In the genomic region with DNA sequence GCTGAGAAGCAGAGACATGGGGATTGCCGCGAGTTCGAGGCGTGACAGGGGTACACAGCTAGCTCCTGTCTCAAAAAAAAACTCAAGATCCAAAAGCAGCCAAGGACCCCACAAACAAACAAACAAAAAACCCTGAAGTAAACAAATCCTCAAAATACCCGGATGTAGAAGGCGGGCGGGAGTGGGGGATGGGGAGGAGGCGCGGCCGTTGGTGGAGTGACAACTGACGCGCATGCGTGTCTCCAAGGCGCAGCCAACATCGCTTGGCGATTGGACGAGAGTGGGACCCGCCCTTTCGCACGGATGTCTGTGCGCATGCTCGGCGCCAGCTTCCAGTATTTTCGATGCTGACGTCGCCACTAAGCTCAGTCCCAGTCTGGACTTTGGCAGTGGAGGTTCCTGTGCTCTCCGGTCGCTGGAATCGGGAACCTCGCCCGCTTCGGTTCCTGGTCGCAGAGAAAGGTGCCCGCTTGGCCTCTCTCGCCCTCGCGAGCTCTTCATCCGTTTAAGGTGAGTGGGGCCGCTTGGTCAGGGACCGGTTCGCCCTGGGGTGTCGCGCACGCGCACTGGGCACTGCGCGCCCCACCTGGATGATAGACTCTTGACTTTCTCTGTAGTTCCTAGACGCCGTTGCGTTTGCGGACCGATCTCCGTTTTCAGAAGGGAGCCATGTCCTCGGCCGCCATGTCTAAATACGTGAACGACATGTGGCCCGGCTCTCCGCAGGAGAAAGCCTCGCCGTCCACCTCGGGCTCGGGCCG, we compare ENCODE assay signal across 8 mouse cellular contexts. TPM values are rescaled to one million over a fixed set of nuclear protein-coding genes. Genes with fewer than 3 reads are reported as not detected.
DNase-seq lines count a peak whose midpoint lies in the region; ATAC-seq and TF ChIP-seq lines count a peak whose summit lies in the region.

A gene (plus strand): TSS at position 335 of the 761 bp plus-strand sequence.

- peaks cover 32 to 45% of the 10 kb centered on the region in 2 experiments for H3K36me3 ChIP-seq in MEL (ENCODE audit: control insufficient read depth in 1 of 2, insufficient read depth in 2 of 2, low read length in 2 of 2)
- H3K36me3 ChIP-seq in lung, embryonic 16.5 days (ENCODE audit: control insufficient read depth, insufficient read depth, low read length), result peaks cover 31% of the 10 kb centered on the region

- WGBS in cerebellum, adult 2 months, result under 1% methylated on average over 64 of the region's 64 CpGs
- WGBS in lung, embryonic 16.5 days, result under 1% methylated on average over 64 of the region's 64 CpGs

- no peaks in the 10 kb centered on the region for H3K27me3 ChIP-seq in MEL (ENCODE audit: control insufficient read depth in 1 of 2, insufficient read depth in 2 of 2, low read length in 2 of 2)
- no peaks in the 10 kb centered on the region for H3K27me3 ChIP-seq in cerebellum, adult 2 months (ENCODE audit: control insufficient read depth, insufficient read depth, low read length)
- no peaks in the 10 kb centered on the region for H3K27me3 ChIP-seq in lung, embryonic 16.5 days (ENCODE audit: control insufficient read depth, insufficient read depth, low read depth, low read length)

- H3K4me2 ChIP-seq in lung, embryonic 16.5 days (ENCODE audit: low read depth, low read length), result peak within 1 kb of the TSS; percentile 68

- peaks cover 18 to 37% of the 10 kb centered on the region in 2 experiments for H3K4me1 ChIP-seq in MEL (ENCODE audit: control insufficient read depth in 1 of 2, insufficient read depth in 2 of 2, low read length in 2 of 2)
- peaks cover 7% of the 10 kb centered on the region; the same call in 1 of the 2 replicates for H3K4me1 ChIP-seq in cerebellum, adult 2 months (ENCODE audit: control insufficient read depth, insufficient read depth, low read length)
- peaks cover 11% of the 10 kb centered on the region for H3K4me1 ChIP-seq in lung, embryonic 16.5 days (replicated peaks; ENCODE audit: control insufficient read depth, insufficient read depth, low read length)

- peak; percentile 99 to 100 for TF ChIP-seq POLR2A in MEL (IDR thresholded peaks at IDR 0.05; ENCODE audit: control insufficient read depth in 1 of 2, insufficient read depth in 1 of 2, low read depth in 1 of 2, low read length in 2 of 2, poor library complexity in 1 of 2)
- TF ChIP-seq POLR2A in cerebellum, adult 2 months (IDR thresholded peaks at IDR 0.05; ENCODE audit: borderline replicate concordance, insufficient read depth, low read length), result peak; percentile 100

- H3K27ac ChIP-seq in MEL (ENCODE audit: control insufficient read depth, low read depth, low read length), result peak within 1 kb of the TSS; percentile 91
- peak within 1 kb of the TSS; percentile 98 for H3K27ac ChIP-seq in cerebellum, adult 2 months (ENCODE audit: insufficient read depth, low read length)
- H3K27ac ChIP-seq in lung, embryonic 16.5 days (ENCODE audit: low read length), result peak within 1 kb of the TSS; percentile 96

- peak within 1 kb of the TSS; percentile 70 to 91 for H3K4me3 ChIP-seq in MEL (ENCODE audit: control insufficient read depth in 1 of 2, insufficient read depth in 1 of 2, low read depth in 2 of 2, low read length in 2 of 2)
- peak within 1 kb of the TSS; percentile 91 for H3K4me3 ChIP-seq in cerebellum, adult 2 months (replicated peaks; ENCODE audit: insufficient read depth, low read depth, low read length)
- H3K4me3 ChIP-seq in lung, embryonic 16.5 days (ENCODE audit: low read length), result peak within 1 kb of the TSS; percentile 96

- H3K79me2 ChIP-seq in MEL (ENCODE audit: control insufficient read depth, insufficient read depth, low read length, poor library complexity), result peaks cover 30% of the 10 kb centered on the region

- no peaks in the 10 kb centered on the region for H3K9me3 ChIP-seq in MEL (replicated peaks; ENCODE audit: insufficient read depth, low read length)
- no peaks in the 10 kb centered on the region for H3K9me3 ChIP-seq in lung, embryonic 16.5 days (ENCODE audit: control insufficient read depth, low read length)

- no peak for TF ChIP-seq RAD21 in MEL (IDR thresholded peaks at IDR 0.05; ENCODE audit: low read depth, low read length)

- peak in 1 of 2 experiments; percentile 58; a peak in 1 of 4 replicates for TF ChIP-seq EP300 in MEL (IDR thresholded peaks at IDR 0.05; ENCODE audit: low read depth in 1 of 2, low read length in 2 of 2)

- peak within 1 kb of the TSS; percentile 95 for H3K9ac ChIP-seq in MEL (ENCODE audit: control insufficient read depth, low read depth, low read length, poor library complexity, severe bottlenecking)
- H3K9ac ChIP-seq in lung, embryonic 16.5 days (ENCODE audit: low read length), result peak within 1 kb of the TSS; percentile 98

- peak; percentile 82 to 83 for ATAC-seq in hematopoietic stem cell, adult 5-6 weeks (replicated peaks in 1 of 2; ENCODE audit: insufficient read depth in 1 of 2, low FRiP score in 2 of 2, low TSS enrichment in 1 of 2, low read depth in 1 of 2, poor library complexity in 2 of 2, severe bottlenecking in 2 of 2)
- peak; percentile 95 for ATAC-seq in lung, embryonic 16.5 days (ENCODE audit: low read depth)

- peak; percentile 99 for DNase-seq in MEL (ENCODE audit: low read depth, low spot score)
- peak; percentile 99 for DNase-seq in cerebellum, adult 2 months
- peak; percentile 99 for DNase-seq in forelimb bud, embryonic 11.5 days (ENCODE audit: low read depth, low spot score)
- DNase-seq in layer of hippocampus, adult 9-10 months (ENCODE audit: low spot score), result peak; percentile 90
- DNase-seq in ovary, postnatal 10 days (ENCODE audit: low spot score), result peak; percentile 96
- DNase-seq in thymus, postnatal 10 days (ENCODE audit: low spot score in 2 of 2), result peak; percentile 97 to 98

- no peak for TF ChIP-seq CTCF in MEL (IDR thresholded peaks at IDR 0.05 in 2 of 3, conservative IDR thresholded peaks at IDR 0.05 in 1 of 3; ENCODE audit: control insufficient read depth in 1 of 3, insufficient read depth in 1 of 3, low read depth in 2 of 3, low read length in 3 of 3, poor library complexity in 1 of 3, severe bottlenecking in 1 of 3)
- TF ChIP-seq CTCF in cerebellum, adult 2 months (IDR thresholded peaks at IDR 0.05; ENCODE audit: borderline replicate concordance, insufficient read depth, low read depth, low read length), result no peak

TF ChIP-seq in MEL, 35 proteins besides CTCF, POLR2A, EP300 and RAD21 (continues in another document):
- TF ChIP-seq TBP (IDR thresholded peaks at IDR 0.05; ENCODE audit: low read depth, low read length) (peak; percentile 98), MAFK (IDR thresholded peaks at IDR 0.05; ENCODE audit: borderline replicate concordance, low read depth, low read length) (no peak), TCF12 (IDR thresholded peaks at IDR 0.05; ENCODE audit: low read depth, low read length) (peak; percentile 82), KAT2A (conservative IDR thresholded peaks at IDR 0.05; ENCODE audit: low read depth, low read length) (no peak; the same call in 1 of the 2 replicates), POLR2AphosphoS5 (IDR thresholded peaks at IDR 0.05; ENCODE audit: borderline replicate concordance, low read depth, low read length) (peak; percentile 97), ZMIZ1 (IDR thresholded peaks at IDR 0.05; ENCODE audit: low read depth, low read length) (peak; percentile 99), USF2 (IDR thresholded peaks at IDR 0.05; ENCODE audit: borderline replicate concordance in 1 of 2, insufficient read depth in 1 of 2, low read depth in 1 of 2, low read length in 2 of 2) (no peak), CHD1 (IDR thresholded peaks at IDR 0.05; ENCODE audit: low read depth, low read length) (no peak), TAL1 (IDR thresholded peaks at IDR 0.05; ENCODE audit: low read length) (no peak), HCFC1 (IDR thresholded peaks at IDR 0.05; ENCODE audit: low read depth, low read length) (peak; percentile 85), ELF1 (IDR thresholded peaks at IDR 0.05; ENCODE audit: low read depth, low read length) (peak; percentile 77), MAX (IDR thresholded peaks at IDR 0.05; ENCODE audit: low read length) (no peak; the same call in 1 of the 2 replicates), RCOR1 (IDR thresholded peaks at IDR 0.05; ENCODE audit: low read depth, low read length) (no peak), UBTF (IDR thresholded peaks at IDR 0.05; ENCODE audit: borderline replicate concordance, insufficient read depth, low read depth, low read length) (no peak), MXI1 (IDR thresholded peaks at IDR 0.05; ENCODE audit: low read depth, low read length) (peak; percentile 55), BHLHE40 (IDR thresholded peaks at IDR 0.05; ENCODE audit: borderline replicate concordance, low read depth, low read length) (0 out of 2 replicates have a peak, but pooled peaks have one; percentile 10), MYC (IDR thresholded peaks at IDR 0.05; ENCODE audit: low read depth, low read length) (peak; percentile 50; the same call in 1 of the 2 replicates), NELFE (IDR thresholded peaks at IDR 0.05; ENCODE audit: low read depth, low read length) (peak; percentile 100), MEF2A (IDR thresholded peaks at IDR 0.05; ENCODE audit: extremely low read depth, insufficient replicate concordance, low read depth, low read length, poor library complexity, severe bottlenecking) (no peak), SMC3 (IDR thresholded peaks at IDR 0.05; ENCODE audit: low read depth, low read length) (no peak), ZNF384 (IDR thresholded peaks at IDR 0.05; ENCODE audit: low read depth, low read length) (no peak), JUND (IDR thresholded peaks at IDR 0.05; ENCODE audit: low read depth, low read length) (no peak), POLR2AphosphoS2 (IDR thresholded peaks at IDR 0.05; ENCODE audit: low read length) (peak; percentile 100), E2F4 (IDR thresholded peaks at IDR 0.05; ENCODE audit: borderline replicate concordance, low read depth, low read length) (no peak), MYB (IDR thresholded peaks at IDR 0.05; ENCODE audit: low read depth, low read length) (peak; percentile 89), CHD2 (IDR thresholded peaks at IDR 0.05; ENCODE audit: low read length) (peak; percentile 60; the same call in 1 of the 2 replicates), USF1 (IDR thresholded peaks at IDR 0.05; ENCODE audit: low read depth, low read length) (no peak), SIN3A (IDR thresholded peaks at IDR 0.05; ENCODE audit: low read length) (peak; percentile 65), ZKSCAN1 (IDR thresholded peaks at IDR 0.05; ENCODE audit: low read depth, low read length) (no peak)

RNA-seq across cellular contexts. Expression of the gene that starts here (rescaled TPM):
- 58.1 and 59.5 TPM in 2 replicates for total RNA-seq in MEL (2012; rRNA removed)
- polyA plus RNA-seq in MEL (2012; ENCODE audit: insufficient read depth in 1 of 2, insufficient read length in 2 of 2, low read depth in 1 of 2, low replicate concordance in 2 of 2, missing spikeins in 1 of 2), result 100 to 1,000 TPM in 1 of 2 experiments, not detected in 1; 110 TPM
- polyA plus RNA-seq in cerebellum, adult 2 months (2012; rRNA removed), result 478 and 508 TPM in 2 replicates
- total RNA-seq in hematopoietic stem cell, adult 5-6 weeks (2017), result 121 and 246 TPM in 2 replicates
- polyA plus RNA-seq in lung, embryonic 16.5 days (2015; fragmentation: Nextera tagmentation; extraction: Ambion mirVana), result 454 and 489 TPM in 2 replicates

Comparison
In these comparisons a context has a peak if more than half of its experiments do, and no peak if none do; other contexts are left out.
1. Peak in every context shown above with its lines: DNase-seq, ATAC-seq, H3K4me3 ChIP-seq and H3K27ac ChIP-seq.